Mouse (Mus musculus): ENCODE data around the gene Snapc3. TPM values are rescaled to one million over a fixed set of nuclear protein-coding genes. Genes with fewer than 3 reads are reported as not detected.

Snapc3 gene
- polyA plus RNA-seq (2015; fragmentation: Nextera tagmentation; extraction: Ambion mirVana), result 24.6 and 27.2 TPM in 2 replicates

- H3K4me3 ChIP-seq (ENCODE audit: low read length), result peak within 1 kb of the TSS; percentile 82
- no peaks in the 10 kb centered on the region for H3K36me3 ChIP-seq (ENCODE audit: control insufficient read depth, insufficient read depth, low read length)
- H3K4me1 ChIP-seq (ENCODE audit: control insufficient read depth, insufficient read depth, low read length), result peaks cover 7% of the 10 kb centered on the region; the same call in 1 of the 2 replicates
- H3K9me3 ChIP-seq (ENCODE audit: control insufficient read depth, low read length), result no peaks in the 10 kb centered on the region
- peak; percentile 100 for ATAC-seq
- peak within 1 kb of the TSS; percentile 87 for H3K9ac ChIP-seq (ENCODE audit: low read depth, low read length)
- no peaks in the 10 kb centered on the region for H3K27me3 ChIP-seq (replicated peaks; ENCODE audit: control insufficient read depth, insufficient read depth, low read length)
- peak within 1 kb of the TSS; percentile 87 for H3K27ac ChIP-seq (ENCODE audit: low read length)
- under 1% methylated on average over 41 of the region's 41 CpGs for WGBS
- peak within 1 kb of the TSS; percentile 81 for H3K4me2 ChIP-seq (ENCODE audit: low read depth, low read length)
These were observed at the start of gene Snapc3 for GRCm38 (mm10) chr4:83417160-83417819. TSS of gene Snapc3 (plus strand) at chr4:83417724.

- Histone ChIP-seq H3K4me2 (ENCODE audit: low read depth, low read length) (no peak overlapping the region), H3K27ac (ENCODE audit: low read length) (no peak overlapping the region), H3K9ac (ENCODE audit: low read depth, low read length) (no peak overlapping the region), H3K4me1 (ENCODE audit: control insufficient read depth, insufficient read depth, low read length) (no peaks in the 10 kb centered on the region), H3K27me3 (replicated peaks; ENCODE audit: control insufficient read depth, insufficient read depth, low read length) (no peaks in the 10 kb centered on the region), H3K9me3 (ENCODE audit: control insufficient read depth, low read length) (no peaks in the 10 kb centered on the region), H3K36me3 (ENCODE audit: control insufficient read depth, insufficient read depth, low read length) (no peaks in the 10 kb centered on the region), H3K4me3 (ENCODE audit: low read length) (no peak overlapping the region)
- 66% methylated on average over 4 of the region's 4 CpGs for WGBS
- no peak for ATAC-seq
These were observed 44.1 kb upstream of the Snapc3 start for GRCm38 (mm10) chr4:83373381-83373780.

DNA sequence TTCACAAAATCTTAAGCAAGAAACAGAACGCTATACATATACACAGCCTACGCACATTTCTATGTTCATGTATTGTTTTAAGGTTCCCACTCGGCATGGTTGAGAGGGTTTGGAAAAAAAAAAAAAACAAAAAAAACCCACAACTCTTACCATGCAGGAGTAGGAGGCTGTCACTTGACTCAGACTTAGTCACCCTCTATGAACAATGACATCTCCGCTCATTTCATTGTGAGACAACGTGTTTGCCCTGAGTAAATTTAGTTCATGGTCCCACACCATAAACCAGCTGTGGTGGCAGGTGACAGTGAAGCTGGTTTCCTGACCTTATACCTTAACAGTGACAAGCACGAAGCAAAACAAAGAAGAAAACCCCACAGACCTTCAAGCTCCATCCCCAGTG is 41.9 kb upstream of the Snapc3 start:
- 86% methylated on average over 6 of the region's 6 CpGs for WGBS
- no peaks in the 10 kb centered on the region for H3K36me3 ChIP-seq (ENCODE audit: control insufficient read depth, insufficient read depth, low read length)
- no peaks in the 10 kb centered on the region for H3K4me1 ChIP-seq (ENCODE audit: control insufficient read depth, insufficient read depth, low read length)
- no peak overlapping the region for H3K27ac ChIP-seq (ENCODE audit: low read length)
- no peak for ATAC-seq
- H3K9ac ChIP-seq (ENCODE audit: low read depth, low read length), result no peak overlapping the region
- no peaks in the 10 kb centered on the region for H3K9me3 ChIP-seq (ENCODE audit: control insufficient read depth, low read length)
- no peak overlapping the region for H3K4me3 ChIP-seq (ENCODE audit: low read length)
- no peaks in the 10 kb centered on the region for H3K27me3 ChIP-seq (replicated peaks; ENCODE audit: control insufficient read depth, insufficient read depth, low read length)
- no peak overlapping the region for H3K4me2 ChIP-seq (ENCODE audit: low read depth, low read length)

DNA sequence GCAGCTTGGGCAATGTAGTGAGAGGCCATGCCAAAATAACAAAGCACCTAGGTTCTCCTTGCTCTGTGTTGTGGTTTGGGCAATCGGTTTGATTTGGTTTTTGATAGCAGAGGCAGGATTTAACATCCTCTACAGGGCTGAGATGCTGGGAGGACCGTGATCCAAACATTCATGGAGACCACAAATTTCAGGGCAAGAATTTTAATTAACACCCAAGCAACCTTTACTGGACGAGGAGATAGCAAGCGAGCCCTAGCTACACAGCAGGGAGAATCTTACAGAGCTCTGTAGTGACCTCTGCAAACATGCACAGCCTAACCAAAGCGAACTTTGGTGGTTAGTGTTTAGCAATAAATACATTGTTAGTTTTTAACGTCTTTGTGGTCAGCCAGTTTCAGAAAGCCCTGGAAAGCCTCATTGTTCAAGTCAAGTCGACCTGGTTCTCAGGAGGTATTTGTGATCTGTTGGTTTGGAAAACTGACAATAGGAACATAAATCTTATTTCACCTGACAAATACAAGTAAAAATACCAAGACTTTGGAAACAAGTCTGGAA is 41.0 kb upstream of the Snapc3 start:
- no peaks in the 10 kb centered on the region for H3K4me1 ChIP-seq (ENCODE audit: control insufficient read depth, insufficient read depth, low read length)
- H3K27ac ChIP-seq (ENCODE audit: low read length), result no peak overlapping the region
- no peak overlapping the region for H3K4me3 ChIP-seq (ENCODE audit: low read length)
- no peak overlapping the region for H3K9ac ChIP-seq (ENCODE audit: low read depth, low read length)
- H3K36me3 ChIP-seq (ENCODE audit: control insufficient read depth, insufficient read depth, low read length), result no peaks in the 10 kb centered on the region
- 60% methylated on average over 7 of the region's 7 CpGs for WGBS
- no peaks in the 10 kb centered on the region for H3K9me3 ChIP-seq (ENCODE audit: control insufficient read depth, low read length)
- no peak for ATAC-seq
- no peak overlapping the region for H3K4me2 ChIP-seq (ENCODE audit: low read depth, low read length)
- H3K27me3 ChIP-seq (replicated peaks; ENCODE audit: control insufficient read depth, insufficient read depth, low read length), result no peaks in the 10 kb centered on the region

DNA sequence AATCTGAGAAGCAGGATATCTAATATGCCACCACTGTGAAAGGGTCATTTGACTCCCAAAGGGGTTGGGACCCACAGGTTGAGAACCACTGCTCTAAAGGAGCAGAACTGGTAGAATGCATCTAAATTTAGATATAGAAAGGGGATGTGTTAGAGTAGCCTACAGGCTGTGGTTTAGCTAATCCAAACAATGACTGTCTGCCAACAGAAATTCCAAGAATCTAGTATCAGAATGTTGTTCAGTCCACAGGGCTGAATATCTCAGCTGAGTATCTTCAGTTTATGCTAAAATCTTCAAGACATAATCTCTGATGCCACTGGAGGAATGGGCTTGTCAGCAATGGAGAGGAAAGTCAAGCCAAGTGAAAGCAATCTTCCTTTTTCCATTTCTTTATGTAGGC is 38.5 kb upstream of the Snapc3 start:
- Histone ChIP-seq H3K9ac (ENCODE audit: low read depth, low read length) (no peak overlapping the region), H3K4me1 (ENCODE audit: control insufficient read depth, insufficient read depth, low read length) (no peaks in the 10 kb centered on the region), H3K27me3 (replicated peaks; ENCODE audit: control insufficient read depth, insufficient read depth, low read length) (no peaks in the 10 kb centered on the region), H3K9me3 (ENCODE audit: control insufficient read depth, low read length) (no peaks in the 10 kb centered on the region), H3K4me3 (ENCODE audit: low read length) (no peak overlapping the region), H3K27ac (ENCODE audit: low read length) (no peak overlapping the region), H3K36me3 (ENCODE audit: control insufficient read depth, insufficient read depth, low read length) (no peaks in the 10 kb centered on the region), H3K4me2 (ENCODE audit: low read depth, low read length) (no peak overlapping the region)
- no peak for ATAC-seq

DNA sequence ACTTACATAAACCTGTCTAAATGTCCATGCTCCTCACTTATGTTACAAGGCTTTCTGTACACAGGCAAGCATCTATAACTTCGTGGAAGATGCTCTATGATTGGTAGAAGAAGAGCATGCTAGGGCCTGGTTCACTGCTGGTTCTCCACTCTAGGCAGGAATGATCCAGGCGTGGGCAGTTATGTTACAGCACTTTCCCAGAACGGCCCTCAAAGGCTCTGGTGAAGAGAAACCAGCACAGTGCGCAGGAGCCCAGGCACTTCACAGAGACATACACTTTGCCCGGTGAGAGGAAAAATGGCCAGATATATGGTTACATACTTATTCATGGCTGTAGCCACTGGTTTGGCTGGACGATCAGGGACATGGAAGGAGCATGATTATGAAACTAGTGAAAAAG is 37.8 kb upstream of the Snapc3 start:
- no peak overlapping the region for H3K4me2 ChIP-seq (ENCODE audit: low read depth, low read length)
- ATAC-seq, result no peak
- no peak overlapping the region for H3K4me3 ChIP-seq (ENCODE audit: low read length)
- H3K9ac ChIP-seq (ENCODE audit: low read depth, low read length), result no peak overlapping the region
- no peaks in the 10 kb centered on the region for H3K9me3 ChIP-seq (ENCODE audit: control insufficient read depth, low read length)
- no peaks in the 10 kb centered on the region for H3K4me1 ChIP-seq (ENCODE audit: control insufficient read depth, insufficient read depth, low read length)
- no peak overlapping the region for H3K27ac ChIP-seq (ENCODE audit: low read length)
- no peaks in the 10 kb centered on the region for H3K36me3 ChIP-seq (ENCODE audit: control insufficient read depth, insufficient read depth, low read length)
- 90% methylated on average over 6 of the region's 6 CpGs for WGBS
- H3K27me3 ChIP-seq (replicated peaks; ENCODE audit: control insufficient read depth, insufficient read depth, low read length), result no peaks in the 10 kb centered on the region

- WGBS, result 69% methylated on average over 4 of the region's 4 CpGs
- Histone ChIP-seq H3K27me3 (replicated peaks; ENCODE audit: control insufficient read depth, insufficient read depth, low read length) (no peaks in the 10 kb centered on the region), H3K9ac (ENCODE audit: low read depth, low read length) (no peak overlapping the region), H3K4me3 (ENCODE audit: low read length) (no peak overlapping the region), H3K4me1 (ENCODE audit: control insufficient read depth, insufficient read depth, low read length) (no peaks in the 10 kb centered on the region), H3K27ac (ENCODE audit: low read length) (no peak overlapping the region), H3K4me2 (ENCODE audit: low read depth, low read length) (no peak overlapping the region), H3K9me3 (ENCODE audit: control insufficient read depth, low read length) (no peaks in the 10 kb centered on the region), H3K36me3 (ENCODE audit: control insufficient read depth, insufficient read depth, low read length) (no peaks in the 10 kb centered on the region)
- no peak for ATAC-seq
These were observed 37.3 kb upstream of the Snapc3 start for GRCm38 (mm10) chr4:83380266-83380665.

GRCm38 (mm10) chr4:83383899-83384490 is 33.5 kb upstream of the Snapc3 start:
- H3K9me3 ChIP-seq (ENCODE audit: control insufficient read depth, low read length), result no peaks in the 10 kb centered on the region

DNA sequence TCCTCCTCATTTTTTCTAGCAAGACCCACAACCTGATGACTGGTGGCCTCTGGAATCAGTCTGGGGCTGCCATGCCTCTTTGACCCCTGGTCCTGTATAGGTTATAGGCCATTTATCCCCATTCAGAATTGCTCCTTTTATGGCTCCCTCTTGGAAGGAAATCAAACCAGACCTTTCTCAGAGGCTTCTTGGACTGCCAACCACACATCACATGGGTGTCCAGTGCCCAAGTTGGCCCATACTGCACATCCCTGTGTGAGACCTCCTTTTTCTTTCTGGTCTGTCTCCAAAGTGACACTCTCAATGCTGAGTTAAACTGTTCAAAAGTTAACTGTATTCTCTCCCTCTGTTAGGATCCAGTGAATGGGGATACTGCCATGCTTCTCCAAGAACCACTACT is 32.4 kb upstream of the Snapc3 start:
- Histone ChIP-seq H3K36me3 (ENCODE audit: control insufficient read depth, insufficient read depth, low read length) (no peaks in the 10 kb centered on the region), H3K27me3 (replicated peaks; ENCODE audit: control insufficient read depth, insufficient read depth, low read length) (no peaks in the 10 kb centered on the region), H3K4me3 (ENCODE audit: low read length) (no peak overlapping the region), H3K4me1 (ENCODE audit: control insufficient read depth, insufficient read depth, low read length) (no peaks in the 10 kb centered on the region), H3K4me2 (ENCODE audit: low read depth, low read length) (no peak overlapping the region), H3K9ac (ENCODE audit: low read depth, low read length) (no peak overlapping the region), H3K9me3 (ENCODE audit: control insufficient read depth, low read length) (no peaks in the 10 kb centered on the region), H3K27ac (ENCODE audit: low read length) (no peak overlapping the region)
- no peak for ATAC-seq

More at GRCm38 (mm10) chr4:83383899-83384490, 33.5 kb upstream of the Snapc3 start:
- H3K9ac ChIP-seq (ENCODE audit: low read depth, low read length), result no peak overlapping the region
- H3K27me3 ChIP-seq (replicated peaks; ENCODE audit: control insufficient read depth, insufficient read depth, low read length), result no peaks in the 10 kb centered on the region
- no peak overlapping the region for H3K27ac ChIP-seq (ENCODE audit: low read length)
- H3K4me3 ChIP-seq (ENCODE audit: low read length), result no peak overlapping the region
- ATAC-seq, result no peak
- 58% methylated on average over 6 of the region's 6 CpGs for WGBS
- H3K4me2 ChIP-seq (ENCODE audit: low read depth, low read length), result no peak overlapping the region
- H3K36me3 ChIP-seq (ENCODE audit: control insufficient read depth, insufficient read depth, low read length), result no peaks in the 10 kb centered on the region
- no peaks in the 10 kb centered on the region for H3K4me1 ChIP-seq (ENCODE audit: control insufficient read depth, insufficient read depth, low read length)
